Mouse (Mus musculus) neural tube, embryonic 12.5 days (tissue): ENCODE data around the gene Lbx1. TPM values are rescaled to one million over a fixed set of nuclear protein-coding genes. Genes with fewer than 3 reads are reported as not detected.

Experiments used
- ATAC-seq: fragments of 200-750 bp; cut with Nextera tagmentation; 2 replicates; pipeline ENCODE4 v1.8.0; 2017; ENCODE audit warnings: low read depth, mild to moderate bottlenecking, moderate TSS enrichment, moderate library complexity; ENCODE audit not compliant: low FRiP score
- H3K27ac ChIP-seq: fragments of 300-500 bp; sonication (generic); 2 replicates; pipeline ENCODE4 v1.5.1; 2016
- H3K27me3 ChIP-seq: fragments of 300-500 bp; sonication (generic); replicated peaks from 2 replicates; pipeline ENCODE4 v1.6.1; 2016; ENCODE audit warnings: mild to moderate bottlenecking
- H3K36me3 ChIP-seq: fragments of 300-500 bp; sonication (generic); 2 replicates; pipeline ENCODE4 v1.6.1; 2016; ENCODE audit warnings: mild to moderate bottlenecking
- H3K4me1 ChIP-seq: fragments of 300-500 bp; sonication (generic); 2 replicates; pipeline ENCODE4 v1.6.1; 2016
- H3K4me2 ChIP-seq: fragments of 300-500 bp; sonication (generic); replicated peaks from 2 replicates; pipeline ENCODE4 v1.6.1; 2016; ENCODE audit warnings: mild to moderate bottlenecking
- H3K4me3 ChIP-seq: fragments of 300-500 bp; sonication (generic); 2 replicates; pipeline ENCODE4 v1.5.1; 2016
- H3K9ac ChIP-seq: fragments of 300-500 bp; sonication (generic); 2 replicates; pipeline ENCODE4 v1.6.1; 2016; ENCODE audit warnings: mild to moderate bottlenecking
- H3K9me3 ChIP-seq: fragments of 300-500 bp; sonication (generic); 2 replicates; pipeline ENCODE4 v1.6.1; 2016; ENCODE audit warnings: mild to moderate bottlenecking
- WGBS: fragments of 180-500 bp; shearing (Covaris S2); methylation state at CpG from one replicate; pipeline ENCODE4 v1.1.7; 2016; 5-methylcytosine and 5-hydroxymethylcytosine counted together
- polyA plus RNA-seq: library from polyadenylated mRNA; unstranded; fragments of >200 nt; fragmentation: Nextera tagmentation; extraction: Ambion mirVana; gene quantifications from 2 replicates; pipeline ENCODE4 v1.2.1, GENCODE M21; 2016

Lbx1 gene
- polyA plus RNA-seq, 1 experiment from 2014 or later: 20.3 TPM

DNA sequence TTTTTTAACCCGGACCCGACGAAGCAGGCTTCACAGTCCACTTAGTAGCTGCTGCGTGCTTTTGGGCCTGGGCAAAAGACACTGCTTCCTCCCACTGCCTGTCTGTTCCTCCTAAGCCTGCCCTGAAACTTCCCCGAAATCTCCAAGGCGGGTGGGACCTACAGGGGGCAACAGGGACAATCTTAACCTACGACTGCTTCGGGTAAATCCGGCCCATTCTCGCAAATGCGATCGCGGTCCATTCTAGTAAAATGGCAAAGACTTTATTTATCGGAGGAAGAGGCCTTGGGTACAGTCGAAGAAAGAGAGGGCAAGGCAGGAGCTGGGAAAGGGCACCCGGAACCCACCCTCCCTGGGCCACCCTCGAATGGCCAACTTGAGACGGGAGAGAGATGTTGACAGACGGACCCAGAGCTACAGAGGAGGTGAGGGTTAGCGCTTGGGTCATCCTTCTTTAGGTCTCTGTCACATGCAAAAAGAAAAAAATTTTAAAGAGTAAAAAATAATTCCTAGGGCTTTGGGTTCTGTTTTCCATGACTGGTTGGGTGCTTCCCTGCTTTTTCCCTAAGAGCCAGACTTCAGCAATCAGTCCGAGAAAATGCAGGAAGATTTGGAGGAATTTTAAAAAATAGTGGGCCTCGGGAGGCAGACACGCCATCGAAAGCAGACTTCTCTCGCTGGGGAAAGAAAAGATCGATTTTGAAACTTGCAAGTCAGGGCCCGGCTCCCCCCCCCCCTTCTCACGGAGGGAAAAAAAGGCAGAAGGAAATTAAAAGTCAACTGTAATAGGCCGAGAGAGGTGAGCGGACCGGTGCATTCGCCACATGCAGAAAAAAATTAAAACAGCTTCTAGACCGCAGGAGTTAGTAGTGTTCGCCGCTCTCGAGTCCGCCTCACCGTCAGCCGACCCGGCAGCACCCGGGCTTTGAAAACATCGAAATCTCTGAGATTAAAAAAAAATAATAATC, 2.9 kb downstream of the Lbx1 start:
- Histone ChIP-seq H3K9ac (peak overlapping the region; percentile 89), H3K4me2 (peak overlapping the region; percentile 64), H3K36me3 (no peaks in the 10 kb centered on the region), H3K27me3 (peaks cover 85% of the 10 kb centered on the region), H3K27ac (peak overlapping the region; percentile 89; the same call in 1 of the 2 replicates), H3K9me3 (no peaks in the 10 kb centered on the region), H3K4me1 (peaks cover 49% of the 10 kb centered on the region), H3K4me3 (peak overlapping the region; percentile 59)
- WGBS: under 1% methylated on average over 42 of the region's 42 CpGs
- no peak for ATAC-seq

DNA sequence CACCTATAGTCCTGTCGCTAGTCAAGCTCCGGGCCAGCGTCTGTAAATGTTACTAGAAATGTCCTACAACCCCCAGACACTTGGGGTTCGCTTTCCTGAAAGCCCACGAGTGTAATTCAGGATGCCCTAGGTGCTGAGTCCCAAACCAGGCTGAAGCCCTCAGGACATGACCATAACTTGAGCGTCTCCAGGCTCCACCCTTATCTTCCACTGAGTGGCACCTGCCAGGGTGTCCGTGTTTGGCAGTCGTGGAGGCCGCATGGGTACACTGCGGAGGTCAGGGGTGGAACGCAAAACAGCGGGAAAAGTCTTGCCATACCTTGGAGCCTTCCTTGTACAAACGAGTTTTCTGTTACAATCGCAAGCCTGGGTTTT, 3.6 kb downstream of the Lbx1 start:
- 1% methylated on average over 14 of the region's 14 CpGs for WGBS
- peak overlapping the region; percentile 89 for H3K27ac ChIP-seq
- peaks cover 85% of the 10 kb centered on the region for H3K27me3 ChIP-seq
- no peaks in the 10 kb centered on the region for H3K9me3 ChIP-seq
- peaks cover 54% of the 10 kb centered on the region for H3K4me1 ChIP-seq
- H3K4me2 ChIP-seq: peak overlapping the region; percentile 64
- H3K4me3 ChIP-seq: peak overlapping the region; percentile 59
- no peaks in the 10 kb centered on the region for H3K36me3 ChIP-seq
- H3K9ac ChIP-seq: peak overlapping the region; percentile 89
- ATAC-seq: no peak

DNA sequence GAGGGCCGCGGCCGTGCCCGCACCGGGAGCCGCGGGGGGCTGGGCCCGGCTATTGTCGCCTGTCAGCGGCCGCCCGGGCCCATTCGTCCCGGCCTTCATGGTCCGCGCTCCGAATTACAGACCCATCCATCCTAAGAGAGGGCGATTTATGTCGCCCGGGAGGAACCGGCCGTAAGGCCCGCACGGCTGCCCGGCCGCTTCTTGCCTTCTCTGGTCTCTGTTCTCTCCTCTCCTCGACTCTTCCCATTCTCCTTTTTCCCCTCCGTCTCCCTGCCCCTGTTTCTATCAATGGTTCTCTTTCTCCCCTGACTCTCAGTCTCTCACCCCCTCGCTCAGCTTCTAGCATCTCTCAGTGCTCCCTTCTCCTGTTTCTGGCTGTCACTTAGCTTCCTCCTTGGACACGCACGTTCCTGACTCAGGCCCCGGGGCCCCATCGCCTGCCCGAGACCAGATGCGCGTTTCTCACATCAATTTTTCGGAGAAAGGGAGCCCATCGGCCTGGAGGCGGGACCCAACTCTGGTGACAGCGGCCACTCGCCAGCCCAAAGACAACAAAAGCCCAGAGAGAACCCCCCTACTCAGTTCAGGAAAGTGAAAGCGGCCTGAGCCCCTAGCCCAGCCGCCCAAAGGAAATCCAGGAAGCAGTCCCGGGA, 4.1 kb downstream of the Lbx1 start:
- under 1% methylated on average over 44 of the region's 44 CpGs for WGBS
- Histone ChIP-seq H3K9ac (peak overlapping the region; percentile 89), H3K4me2 (peak overlapping the region; percentile 64), H3K4me1 (peaks cover 56% of the 10 kb centered on the region), H3K27me3 (peaks cover 88% of the 10 kb centered on the region), H3K27ac (peak overlapping the region; percentile 89), H3K36me3 (no peaks in the 10 kb centered on the region), H3K9me3 (no peaks in the 10 kb centered on the region), H3K4me3 (peak overlapping the region; percentile 59)
- ATAC-seq: peak; percentile 72

DNA sequence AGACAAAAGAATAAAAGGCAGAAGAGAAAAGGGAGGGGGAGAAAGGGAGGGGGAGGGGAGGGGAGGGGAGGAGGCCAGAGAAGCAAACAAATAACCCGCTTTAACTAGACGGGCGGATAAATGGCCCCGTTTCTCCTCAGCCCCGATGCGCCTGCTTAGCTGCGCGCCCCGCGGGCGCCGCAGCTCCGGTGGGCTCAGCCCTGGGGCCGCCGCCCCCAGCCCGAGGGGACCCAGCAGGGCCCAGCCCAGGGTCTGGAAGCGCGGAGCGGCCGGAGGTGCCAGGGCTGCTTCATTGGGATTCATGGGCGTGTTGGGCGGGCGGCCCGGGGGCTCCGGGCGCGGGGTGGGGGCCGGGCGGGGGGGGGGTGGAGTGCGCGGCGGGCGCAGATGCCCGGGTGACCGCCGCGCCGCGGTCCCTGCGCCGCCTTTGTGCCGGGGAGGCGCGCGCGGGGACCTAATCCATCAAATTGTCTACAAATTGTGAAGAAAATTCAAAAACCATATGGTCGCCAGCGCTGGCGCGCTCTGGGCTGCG, 4.7 kb downstream of the Lbx1 start:
- Histone ChIP-seq H3K27ac (peak overlapping the region; percentile 89), H3K4me3 (peak overlapping the region; percentile 59), H3K9me3 (no peaks in the 10 kb centered on the region), H3K4me1 (peaks cover 60% of the 10 kb centered on the region), H3K9ac (peak overlapping the region; percentile 89), H3K4me2 (peak overlapping the region; percentile 64), H3K36me3 (no peaks in the 10 kb centered on the region), H3K27me3 (peaks cover 88% of the 10 kb centered on the region)
- WGBS: under 1% methylated on average over 49 of the region's 51 CpGs
- peak; percentile 73 for ATAC-seq

DNA sequence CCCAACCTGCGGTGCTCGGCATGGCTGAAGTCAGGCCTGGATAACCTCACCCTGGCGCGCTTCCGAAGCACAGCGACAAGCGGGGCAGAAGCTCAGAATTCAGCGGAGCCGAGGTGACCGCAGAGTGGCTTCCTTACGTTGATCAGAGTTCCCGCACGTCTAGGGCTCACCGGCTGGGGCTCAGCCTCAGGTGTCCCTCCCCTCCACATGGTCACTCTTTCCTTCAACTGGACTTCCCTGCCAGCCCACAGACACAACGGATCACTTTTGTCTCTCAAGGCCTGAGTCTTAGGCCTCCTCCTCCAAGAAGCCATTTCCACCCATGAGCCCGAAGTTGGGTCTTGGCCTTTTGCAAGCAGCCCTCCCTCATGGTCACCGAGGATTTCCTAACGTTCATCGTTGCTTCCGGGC, 5.4 kb downstream of the Lbx1 start:
- Histone ChIP-seq H3K36me3 (no peaks in the 10 kb centered on the region), H3K27me3 (peaks cover 88% of the 10 kb centered on the region), H3K9ac (no peak overlapping the region), H3K27ac (peak overlapping the region; percentile 38), H3K4me2 (peak overlapping the region; percentile 64), H3K4me1 (peaks cover 58% of the 10 kb centered on the region), H3K4me3 (no peak overlapping the region), H3K9me3 (no peaks in the 10 kb centered on the region)
- WGBS: under 1% methylated on average over 20 of the region's 20 CpGs
- ATAC-seq: no peak

DNA sequence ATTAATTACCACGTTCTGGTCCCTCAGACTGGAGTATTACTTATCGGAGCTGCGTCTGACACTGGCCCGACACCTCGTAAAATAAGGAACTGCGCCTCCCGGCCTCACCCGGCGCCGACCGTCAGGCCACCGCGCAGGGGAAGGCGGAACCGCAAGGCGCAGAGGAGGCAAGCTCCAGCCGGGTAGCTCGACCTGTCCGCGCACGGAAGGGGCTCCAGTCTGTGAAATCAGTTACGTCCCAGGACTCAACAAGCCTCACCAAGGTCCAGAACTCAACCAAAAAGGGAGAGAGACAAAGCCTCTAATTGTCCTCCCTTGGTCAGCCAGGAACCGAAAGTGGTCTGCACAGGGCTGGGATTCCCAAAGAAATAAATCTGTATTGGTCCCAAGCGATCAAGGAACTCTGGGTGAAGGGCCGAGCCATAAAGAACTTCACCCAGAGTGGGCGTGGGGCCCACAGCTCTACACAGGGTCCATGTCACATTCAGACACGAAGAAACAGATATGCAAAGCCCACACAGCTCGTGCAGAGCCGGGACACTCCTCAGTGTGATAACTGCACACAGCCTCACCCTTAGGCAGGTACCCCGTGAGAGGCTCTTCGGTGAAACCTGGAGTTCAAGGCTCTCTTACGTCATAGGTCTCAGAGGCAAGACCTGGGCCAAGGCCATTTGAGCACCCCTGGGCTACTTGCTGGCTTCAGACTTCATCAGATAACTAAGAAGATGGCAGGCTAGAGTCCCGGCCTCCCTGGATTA, 6.1 kb downstream of the Lbx1 start:
- Histone ChIP-seq H3K27ac (peak overlapping the region; percentile 38), H3K4me2 (peak overlapping the region; percentile 64), H3K36me3 (no peaks in the 10 kb centered on the region), H3K27me3 (peaks cover 88% of the 10 kb centered on the region), H3K4me1 (peaks cover 53% of the 10 kb centered on the region), H3K4me3 (peak overlapping the region; percentile 18; the same call in 1 of the 2 replicates), H3K9ac (0 out of 2 replicates have a peak overlapping the region, but pooled peaks have one; percentile 13), H3K9me3 (no peaks in the 10 kb centered on the region)
- no peak for ATAC-seq
- WGBS: 1% methylated on average over 33 of the region's 33 CpGs

DNA sequence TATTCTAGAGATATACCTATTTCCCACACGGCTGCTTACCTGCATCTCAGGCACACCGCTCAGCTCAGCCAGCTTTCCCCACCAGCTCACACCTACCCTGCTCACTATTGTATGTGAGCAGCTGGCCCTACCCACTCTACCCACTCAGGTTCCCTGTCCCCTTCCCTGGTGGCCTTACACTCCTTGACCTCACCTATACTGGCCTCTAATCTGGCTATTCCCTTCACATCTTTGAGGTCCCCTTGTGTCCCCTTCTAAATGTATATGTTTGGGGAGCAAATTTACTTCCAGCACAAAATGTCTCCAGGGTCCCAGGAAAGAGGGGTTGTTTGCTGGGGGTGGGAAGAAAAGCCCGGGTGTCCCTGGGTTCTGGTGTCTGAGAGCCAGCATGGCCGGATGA, 6.8 kb downstream of the Lbx1 start:
- WGBS: under 1% methylated on average over 4 of the region's 4 CpGs
- no peak for ATAC-seq
- Histone ChIP-seq H3K27me3 (peaks cover 88% of the 10 kb centered on the region), H3K4me2 (peak overlapping the region; percentile 64), H3K27ac (no peak overlapping the region), H3K9ac (no peak overlapping the region), H3K4me1 (peaks cover 61% of the 10 kb centered on the region), H3K36me3 (no peaks in the 10 kb centered on the region), H3K4me3 (no peak overlapping the region), H3K9me3 (no peaks in the 10 kb centered on the region)

DNA sequence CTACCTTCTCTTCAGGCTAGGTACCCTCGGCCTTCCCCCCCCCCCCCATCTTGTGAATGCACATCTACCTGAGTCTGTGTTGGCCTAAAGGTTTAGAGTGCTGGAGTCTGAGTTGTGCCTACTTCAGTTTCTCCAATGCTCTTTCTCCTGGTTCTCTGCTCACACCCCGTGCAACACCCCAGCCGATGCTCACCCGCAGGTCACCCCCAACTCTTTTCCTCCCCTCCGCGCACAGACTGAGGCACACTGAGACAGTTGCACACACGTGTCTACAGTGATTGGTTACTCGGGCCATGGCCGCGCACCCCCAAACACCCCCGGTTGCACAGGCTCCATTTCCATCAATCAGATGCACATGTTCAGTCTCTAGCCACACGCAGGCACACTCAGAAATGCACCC, 7.5 kb downstream of the Lbx1 start:
- Histone ChIP-seq H3K27me3 (peaks cover 90% of the 10 kb centered on the region), H3K36me3 (no peaks in the 10 kb centered on the region), H3K27ac (no peak overlapping the region), H3K4me3 (no peak overlapping the region), H3K9ac (no peak overlapping the region), H3K9me3 (no peaks in the 10 kb centered on the region), H3K4me1 (peaks cover 63% of the 10 kb centered on the region), H3K4me2 (peak overlapping the region; percentile 64)
- WGBS: 4% methylated on average over 11 of the region's 12 CpGs
- no peak for ATAC-seq

DNA sequence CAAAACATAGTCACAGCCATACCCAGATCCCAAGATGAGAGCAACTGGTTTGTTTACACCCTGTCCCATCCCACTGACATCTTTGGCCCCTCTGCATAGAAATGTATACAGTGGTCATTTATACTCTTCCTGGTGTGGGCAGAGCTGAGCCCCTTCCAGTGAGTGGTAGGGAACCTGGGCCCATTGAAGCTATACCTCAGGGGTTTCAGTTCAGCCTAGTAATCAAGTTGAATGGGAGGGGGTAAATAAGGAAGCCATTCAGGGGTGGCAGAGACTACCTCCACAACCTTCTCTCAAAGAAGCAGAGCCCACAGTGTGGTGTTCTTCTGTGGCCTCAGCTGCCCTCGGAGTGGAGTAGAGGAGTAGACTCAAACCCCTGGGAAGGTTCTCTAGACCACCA, 7.9 kb downstream of the Lbx1 start:
- WGBS: 5% methylated on average over 1 of the region's 1 CpGs
- Histone ChIP-seq H3K4me3 (no peak overlapping the region), H3K4me2 (0 out of 2 replicates have a peak overlapping the region, but pooled peaks have one; percentile 64), H3K9ac (no peak overlapping the region), H3K9me3 (no peaks in the 10 kb centered on the region), H3K4me1 (peaks cover 63% of the 10 kb centered on the region), H3K27me3 (peaks cover 94% of the 10 kb centered on the region), H3K36me3 (no peaks in the 10 kb centered on the region), H3K27ac (no peak overlapping the region)
- no peak for ATAC-seq

DNA sequence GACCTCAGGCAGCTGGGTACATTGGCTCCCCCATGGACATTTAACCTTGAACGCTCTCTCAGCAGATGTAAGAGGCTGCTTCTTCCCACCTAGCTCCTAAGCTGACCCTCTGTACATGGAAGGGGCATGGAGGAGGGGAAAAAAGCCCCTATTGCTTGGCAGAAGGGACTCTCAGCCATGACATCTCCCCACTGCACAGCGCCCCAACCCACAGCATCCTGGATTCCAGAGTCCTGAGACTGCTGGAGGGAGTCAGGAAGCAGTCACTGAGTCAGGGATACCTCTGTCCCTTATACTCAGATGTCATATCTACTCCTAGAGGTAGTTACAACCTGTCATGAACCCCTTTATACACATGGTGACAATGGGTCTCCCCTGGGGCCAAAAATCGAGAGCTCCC, 8.6 kb downstream of the Lbx1 start:
- H3K9ac ChIP-seq: no peak overlapping the region
- ATAC-seq: no peak
- H3K36me3 ChIP-seq: no peaks in the 10 kb centered on the region
- peaks cover 96% of the 10 kb centered on the region for H3K27me3 ChIP-seq
- H3K9me3 ChIP-seq: no peaks in the 10 kb centered on the region
- no peak overlapping the region for H3K4me3 ChIP-seq
- WGBS: 1% methylated on average over 3 of the region's 3 CpGs
- no peak overlapping the region for H3K27ac ChIP-seq
- H3K4me1 ChIP-seq: peaks cover 63% of the 10 kb centered on the region
- no peak overlapping the region for H3K4me2 ChIP-seq

DNA sequence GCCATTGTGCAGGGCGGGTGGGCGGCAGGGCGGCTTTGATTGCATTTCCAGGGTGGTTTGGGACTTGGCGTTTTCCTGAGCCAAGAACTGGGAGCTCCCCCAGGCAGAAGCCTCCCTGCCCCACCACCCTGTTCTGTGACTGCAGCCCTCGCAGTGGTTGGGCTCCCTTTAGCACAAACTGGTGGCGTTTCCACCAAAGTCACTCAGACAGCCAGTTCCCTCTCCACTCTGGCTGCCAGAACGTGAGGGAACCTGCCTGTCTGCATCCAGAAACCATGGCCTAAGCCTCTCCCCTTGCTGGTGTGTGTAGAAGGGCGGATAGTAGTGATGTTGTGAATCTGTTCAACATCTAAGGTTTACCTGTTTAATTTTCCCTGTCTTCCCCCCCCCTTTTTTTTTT, 9.4 kb downstream of the Lbx1 start:
- 1% methylated on average over 8 of the region's 8 CpGs for whole genome bisulfite sequencing
- no peak overlapping the region for H3K27ac ChIP-seq
- peak overlapping the region; percentile 16; the same call in 1 of the 2 replicates for H3K4me2 ChIP-seq
- ATAC-seq: no peak
- no peaks in the 10 kb centered on the region for H3K9me3 ChIP-seq
- H3K36me3 ChIP-seq: no peaks in the 10 kb centered on the region
- H3K4me1 ChIP-seq: peaks cover 58% of the 10 kb centered on the region
- peaks cover 98% of the 10 kb centered on the region for H3K27me3 ChIP-seq
- H3K4me3 ChIP-seq: no peak overlapping the region
- H3K9ac ChIP-seq: no peak overlapping the region
